Mouse (Mus musculus): Measurements from ENCODE around the gene Tbl3. TPM values are rescaled to one million over a fixed set of nuclear protein-coding genes. Genes with fewer than 3 reads are reported as not detected.
"Not testable (repeated sequence)": the region's sequence is repeated elsewhere in the genome, so short reads cannot be mapped to it uniquely, and the experiment has no call there.

The Tbl3 gene
- total RNA-seq, 2 experiments from 2014 or later: 15.5 to 16.7 TPM

GRCm38 (mm10) chr17:24677500-24678080 lies 29.9 kb downstream of the Tbl3 start:
- no peak overlapping the region for H3K27ac ChIP-seq
- TF ChIP-seq CTCF (IDR thresholded peaks at IDR 0.05): no peak
- no peak for DNase-seq
- H3K4me3 ChIP-seq: no peak overlapping the region
- intact Hi-C loops (cut with DNase I): no loop called here

- H3K4me3 ChIP-seq: no peak overlapping the region
- DNase-seq: no peak
- intact Hi-C loops (cut with DNase I): no loop called here
- no peak for TF ChIP-seq CTCF (IDR thresholded peaks at IDR 0.05)
- no peak overlapping the region for H3K27ac ChIP-seq
These were observed 30.6 kb downstream of the Tbl3 start for GRCm38 (mm10) chr17:24676877-24677276.

GRCm38 (mm10) chr17:24676187-24676586 lies 31.3 kb downstream of the Tbl3 start:
- intact Hi-C loops (cut with DNase I): no loop called here
- DNase-seq: peak; percentile 70
- peak; percentile 73 for TF ChIP-seq CTCF (IDR thresholded peaks at IDR 0.05)
- Histone ChIP-seq H3K4me3 (no peak overlapping the region), H3K27ac (no peak overlapping the region)

- Histone ChIP-seq H3K4me3 (no peak overlapping the region), H3K27ac (peak overlapping the region; percentile 1; the same call in 1 of the 2 replicates)
- TF ChIP-seq CTCF (IDR thresholded peaks at IDR 0.05): no peak
- DNase-seq: no peak
- intact Hi-C loops (cut with DNase I): no loop called here
These were observed 33.2 kb downstream of the Tbl3 start for GRCm38 (mm10) chr17:24674277-24674676.

GRCm38 (mm10) chr17:24672141-24672540 lies 35.3 kb downstream of the Tbl3 start:
- peak overlapping the region; percentile 17; the same call in 1 of the 2 replicates for H3K4me3 ChIP-seq
- H3K27ac ChIP-seq: 0 out of 2 replicates have a peak overlapping the region, but pooled peaks have one; percentile 38
- TF ChIP-seq CTCF (IDR thresholded peaks at IDR 0.05): no peak
- intact Hi-C loops (cut with DNase I): no loop called here
- peak; percentile 55 for DNase-seq

GRCm38 (mm10) chr17:24671346-24671745 lies 36.1 kb downstream of the Tbl3 start:
- no peak for TF ChIP-seq CTCF (IDR thresholded peaks at IDR 0.05)
- Histone ChIP-seq H3K4me3 (peak overlapping the region; percentile 100), H3K27ac (0 out of 2 replicates have a peak overlapping the region, but pooled peaks have one; percentile 24)
- no peak for DNase-seq
- intact Hi-C loops (cut with DNase I): no loop called here

- TF ChIP-seq CTCF (IDR thresholded peaks at IDR 0.05): no peak
- no peak for DNase-seq
- H3K27ac ChIP-seq: peak overlapping the region; percentile 96
- H3K4me3 ChIP-seq: peak overlapping the region; percentile 100
- intact Hi-C loops (cut with DNase I): no loop called here
These were observed 37.1 kb downstream of the Tbl3 start for GRCm38 (mm10) chr17:24670246-24670844.

- intact Hi-C loops (cut with DNase I): loop anchor here (5.0 to 10.0 kb wide), 2 partner anchors 55 to 127 kb away; no protein-coding TSS in a partner anchor
- H3K4me3 ChIP-seq: peak within 1 kb of the TSS; percentile 100
- TF ChIP-seq CTCF (IDR thresholded peaks at IDR 0.05): peak; percentile 48
- H3K27ac ChIP-seq: peak within 1 kb of the TSS; percentile 96
- peak; percentile 98 for DNase-seq
These were observed 37.8 kb downstream of the Tbl3 start, which contains the start of gene Zfp598 for GRCm38 (mm10) chr17:24669545-24670245. Gene Zfp598, plus strand, starts transcription at chr17:24669687.

- DNase-seq: not testable (repeated sequence)
- Histone ChIP-seq H3K4me3 (peak overlapping the region; percentile 100), H3K27ac (peak overlapping the region; percentile 96)
- intact Hi-C loops (cut with DNase I): loop anchor here (5.0 to 10.0 kb wide), 2 partner anchors 54 to 127 kb away; no protein-coding TSS in a partner anchor
These were observed 38.3 kb downstream of the Tbl3 start for GRCm38 (mm10) chr17:24669214-24669544.

- Histone ChIP-seq H3K27ac (0 out of 2 replicates have a peak overlapping the region, but pooled peaks have one; percentile 12), H3K4me3 (no peak overlapping the region)
- peak; percentile 75 for TF ChIP-seq CTCF (IDR thresholded peaks at IDR 0.05)
- intact Hi-C loops (cut with DNase I): loop anchor here (5.0 to 10.0 kb wide), 2 partner anchors 53 to 125 kb away; no protein-coding TSS in a partner anchor
- DNase-seq: peak; percentile 69
These were observed 40.0 kb downstream of the Tbl3 start for GRCm38 (mm10) chr17:24667416-24667815.

- 0 out of 2 replicates have a peak overlapping the region, but pooled peaks have one; percentile 12 for H3K27ac ChIP-seq
- not testable (repeated sequence) for DNase-seq, H3K4me3 ChIP-seq
- intact Hi-C loops (cut with DNase I): loop anchor here (5.0 to 10.0 kb wide), 2 partner anchors 52 to 125 kb away; no protein-coding TSS in a partner anchor
These were observed 40.4 kb downstream of the Tbl3 start for GRCm38 (mm10) chr17:24667011-24667410.

GRCm38 (mm10) chr17:24658017-24658758 lies 49.3 kb downstream of the Tbl3 start, which contains the start of gene Npw:
Gene Npw, minus strand, starts transcription at chr17:24658457.
- intact Hi-C loops (cut with DNase I): no loop called here
- no peak for TF ChIP-seq CTCF (IDR thresholded peaks at IDR 0.05)
- Histone ChIP-seq H3K4me3 (peak within 1 kb of the TSS; percentile 67), H3K27ac (no peak within 1 kb of the TSS)
- no peak for DNase-seq
